Mouse (Mus musculus): ENCODE results near the gene Sppl2b. TPM values are rescaled to one million over a fixed set of nuclear protein-coding genes. Genes with fewer than 3 reads are reported as not detected.

Sppl2b gene
- polyA plus RNA-seq, 1 experiment = 71.5 TPM

DNA sequence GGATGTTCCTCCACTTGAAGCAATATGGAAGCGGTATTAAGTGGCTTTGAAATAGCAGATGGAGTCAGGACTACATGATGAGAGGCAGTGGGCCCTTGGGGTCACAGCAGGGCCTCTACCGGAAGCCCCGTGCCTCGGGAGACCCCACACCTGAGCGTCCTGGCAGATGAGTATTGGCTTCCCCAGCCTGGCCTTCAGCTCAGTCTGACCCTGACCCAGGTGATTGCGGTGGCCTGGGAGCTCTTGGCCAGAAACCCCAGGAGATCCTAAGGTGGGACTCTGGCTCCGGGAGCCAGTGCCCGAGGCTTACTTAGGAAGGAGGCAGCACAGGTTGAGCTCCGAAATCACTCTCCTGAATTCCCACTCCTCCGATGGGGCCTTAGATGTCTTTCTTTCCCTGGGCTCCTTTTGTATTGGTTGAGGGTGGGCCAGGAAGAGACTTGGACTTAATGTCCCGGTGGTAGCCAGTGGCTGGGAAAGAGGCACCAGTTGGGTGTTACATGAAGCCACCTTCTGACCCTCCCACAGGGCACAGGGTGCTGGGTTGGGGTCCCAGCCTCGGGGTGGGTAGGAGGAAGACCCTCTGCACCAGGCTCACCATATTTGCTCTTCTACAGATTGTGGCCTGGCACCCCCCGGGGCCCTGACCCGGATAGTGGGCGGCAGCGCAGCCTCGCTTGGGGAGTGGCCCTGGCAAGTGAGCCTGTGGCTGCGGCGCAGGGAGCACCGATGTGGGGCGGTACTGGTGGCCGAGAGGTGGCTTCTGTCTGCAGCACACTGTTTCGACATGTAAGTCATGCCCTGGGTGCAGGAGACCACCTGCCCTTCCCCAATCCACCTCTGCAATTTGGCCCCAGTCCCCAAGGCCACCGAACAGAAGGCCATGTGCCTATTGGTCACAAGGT lies 41.8 kb downstream of the Sppl2b start:
- DNase-seq (ENCODE audit: low read depth) = no peak

DNA sequence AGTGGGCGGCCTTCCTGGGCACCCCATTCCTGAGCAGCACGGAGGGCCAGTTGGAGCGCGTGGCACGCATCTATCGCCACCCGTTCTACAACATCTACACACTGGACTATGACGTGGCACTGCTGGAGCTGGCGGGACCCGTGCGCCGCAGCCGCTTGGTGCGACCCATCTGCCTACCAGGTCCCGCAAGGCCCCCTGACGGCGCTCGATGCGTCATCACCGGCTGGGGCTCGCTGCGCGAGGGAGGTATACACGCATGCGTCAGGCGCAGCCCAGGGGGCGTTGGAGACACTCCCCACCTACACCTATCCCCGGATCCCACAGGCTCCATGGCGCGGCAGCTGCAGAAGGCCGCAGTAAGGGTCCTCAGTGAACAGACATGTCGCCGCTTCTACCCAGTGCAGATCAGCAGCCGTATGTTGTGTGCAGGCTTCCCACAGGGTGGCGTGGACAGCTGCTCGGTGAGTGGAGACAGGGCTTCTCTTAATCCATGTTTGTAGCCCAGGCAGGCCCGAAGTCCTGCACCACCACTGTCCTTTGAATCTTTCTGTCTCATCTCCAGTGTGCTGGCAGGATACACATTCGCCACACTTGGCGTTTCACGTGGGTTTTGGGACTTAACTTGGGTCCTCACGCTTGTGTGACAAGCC lies 42.9 kb downstream of the Sppl2b start:
- no peak for DNase-seq (ENCODE audit: low read depth)

DNA sequence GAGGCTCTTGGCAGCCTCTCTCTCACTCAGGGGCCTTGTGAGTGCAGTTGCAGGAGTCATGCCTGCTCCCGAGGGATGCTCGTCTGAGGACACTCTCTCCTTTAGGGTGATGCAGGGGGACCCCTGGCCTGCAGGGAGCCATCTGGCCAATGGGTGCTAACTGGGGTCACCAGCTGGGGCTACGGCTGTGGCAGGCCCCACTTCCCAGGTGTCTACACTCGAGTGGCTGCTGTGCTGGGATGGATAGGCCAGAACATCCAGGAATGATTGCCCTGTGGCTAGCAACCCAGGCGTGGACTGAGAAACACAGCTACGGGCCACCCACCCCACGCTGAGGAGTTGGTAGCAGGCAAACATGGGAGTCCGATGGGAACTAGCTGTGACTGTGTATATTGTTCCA lies 44.0 kb downstream of the Sppl2b start:
- no peak for DNase-seq (ENCODE audit: low read depth)

DNA sequence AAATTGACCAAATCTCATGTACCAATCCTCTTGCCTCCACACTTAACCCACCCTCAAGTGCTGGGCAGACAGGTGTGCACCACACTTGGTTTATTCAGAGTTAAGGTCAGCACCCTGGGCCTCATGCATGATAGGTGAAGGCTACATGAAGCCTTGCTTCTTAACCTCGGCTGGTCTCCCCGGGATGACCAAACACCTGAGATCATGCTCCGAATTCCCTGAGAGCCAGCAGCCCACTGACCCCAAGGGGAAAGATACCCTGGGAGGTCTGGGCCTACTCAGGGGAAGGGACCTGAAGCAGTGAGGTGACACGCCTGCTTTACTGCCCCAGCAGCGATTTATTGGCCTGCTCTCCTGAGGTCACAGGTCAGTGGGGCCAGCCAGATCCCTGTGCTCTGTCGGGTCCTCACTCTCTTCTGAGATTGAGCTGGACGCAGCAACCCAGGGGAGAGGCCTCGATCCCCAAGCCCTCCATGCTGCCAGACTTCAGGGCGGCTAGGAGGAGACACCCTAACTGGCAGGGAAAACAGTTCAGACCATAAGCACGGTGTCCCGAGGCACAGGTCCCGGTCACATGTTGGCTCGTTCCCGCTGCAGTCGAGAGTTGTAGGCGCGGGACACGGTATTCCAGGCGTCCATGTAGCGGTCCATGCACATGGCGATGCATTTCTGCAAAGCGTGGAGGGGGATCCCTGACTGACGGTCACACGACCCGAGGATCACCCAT lies 44.7 kb downstream of the Sppl2b start:
- no peak for DNase-seq (ENCODE audit: low read depth)

DNA sequence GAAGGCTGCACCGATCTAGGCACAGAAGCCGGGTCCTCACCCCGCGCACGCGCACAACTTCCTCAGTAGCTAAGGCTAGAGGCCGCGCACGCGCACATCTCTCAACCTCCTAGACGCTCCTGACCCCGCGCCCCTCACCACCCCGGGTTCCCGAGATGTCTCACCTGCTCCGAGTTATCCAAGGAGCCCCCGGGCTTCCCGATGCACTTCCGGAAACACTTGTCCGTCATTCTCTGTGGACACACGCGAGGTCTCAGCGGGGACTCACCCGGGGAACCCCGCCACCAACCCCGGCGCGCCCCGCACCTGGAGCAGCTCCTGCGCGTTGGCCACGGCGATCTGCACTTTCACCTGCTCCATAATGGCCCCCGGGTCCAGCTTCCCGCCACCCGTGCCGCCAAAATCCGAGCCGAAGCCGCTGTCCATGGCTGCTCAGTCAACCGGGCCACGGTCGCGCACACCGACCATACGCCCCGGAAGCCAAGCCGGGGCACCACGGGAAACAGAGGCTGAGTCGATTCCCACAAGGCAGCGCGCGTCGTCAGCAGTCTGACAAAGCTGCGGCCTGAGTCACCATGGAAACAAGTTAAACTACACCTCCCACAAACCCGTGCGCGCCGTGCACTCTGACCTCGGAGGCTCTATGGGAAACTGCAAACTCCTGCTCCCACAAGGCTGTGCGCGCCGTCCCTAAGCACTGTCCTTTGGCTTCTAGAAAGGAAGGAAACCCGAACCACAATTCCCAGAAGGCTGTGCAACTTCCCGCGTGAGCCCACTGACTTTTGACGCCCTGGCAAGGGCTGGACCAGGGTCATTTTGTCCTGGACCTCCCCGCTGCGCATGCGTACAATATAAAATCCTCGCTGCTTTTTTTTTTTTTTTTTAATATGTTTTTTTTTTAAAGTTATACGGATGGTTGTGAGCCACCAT lies 45.5 kb downstream of the Sppl2b start, which contains the start of gene Timm13:
Gene Timm13, minus strand, starts transcription at position 652 of the 930 bp plus-strand sequence.
- DNase-seq (ENCODE audit: low read depth) = peak; percentile 99

DNA sequence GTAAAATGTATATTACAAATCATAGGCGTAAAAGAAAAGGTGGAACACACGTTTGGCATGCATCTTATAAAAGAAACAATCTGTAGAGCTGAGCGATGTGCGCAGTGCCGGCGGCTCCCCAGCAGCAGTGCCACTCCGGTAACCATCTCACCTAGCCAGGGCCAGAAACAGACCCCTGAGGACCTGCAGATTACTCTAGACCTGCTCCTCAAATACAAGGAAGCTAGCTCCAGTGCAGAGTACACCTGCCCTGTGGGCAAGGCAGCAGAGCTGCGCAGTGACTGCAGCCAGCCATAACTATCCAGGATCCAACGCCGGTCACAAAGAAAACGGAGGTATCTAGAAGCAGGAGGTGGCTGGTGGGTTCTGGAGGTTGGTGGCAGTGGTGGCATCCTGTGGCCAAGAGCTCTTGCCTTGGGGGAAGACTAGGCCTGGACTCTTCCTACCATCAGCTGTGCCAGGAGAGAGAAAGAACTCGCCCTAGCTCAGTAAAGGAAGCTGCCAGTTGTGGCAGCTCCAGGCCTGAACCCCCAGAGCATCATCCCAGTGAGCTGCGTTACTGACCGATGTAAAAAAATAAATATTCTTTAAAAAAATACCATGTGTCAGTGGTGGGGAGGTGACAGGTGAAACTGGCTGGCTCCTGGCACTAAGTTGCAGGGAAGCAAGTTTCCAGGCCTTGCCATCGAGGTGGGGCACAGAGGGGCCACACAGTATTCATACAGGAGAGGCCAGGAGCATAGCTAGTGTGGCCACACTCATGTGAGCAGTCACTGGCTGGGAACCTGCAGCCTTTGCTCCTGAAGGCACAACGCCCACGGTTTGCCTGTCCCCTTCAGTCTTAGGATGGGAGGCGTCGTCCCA lies 46.6 kb downstream of the Sppl2b start:
- DNase-seq (ENCODE audit: low read depth) = no peak

DNA sequence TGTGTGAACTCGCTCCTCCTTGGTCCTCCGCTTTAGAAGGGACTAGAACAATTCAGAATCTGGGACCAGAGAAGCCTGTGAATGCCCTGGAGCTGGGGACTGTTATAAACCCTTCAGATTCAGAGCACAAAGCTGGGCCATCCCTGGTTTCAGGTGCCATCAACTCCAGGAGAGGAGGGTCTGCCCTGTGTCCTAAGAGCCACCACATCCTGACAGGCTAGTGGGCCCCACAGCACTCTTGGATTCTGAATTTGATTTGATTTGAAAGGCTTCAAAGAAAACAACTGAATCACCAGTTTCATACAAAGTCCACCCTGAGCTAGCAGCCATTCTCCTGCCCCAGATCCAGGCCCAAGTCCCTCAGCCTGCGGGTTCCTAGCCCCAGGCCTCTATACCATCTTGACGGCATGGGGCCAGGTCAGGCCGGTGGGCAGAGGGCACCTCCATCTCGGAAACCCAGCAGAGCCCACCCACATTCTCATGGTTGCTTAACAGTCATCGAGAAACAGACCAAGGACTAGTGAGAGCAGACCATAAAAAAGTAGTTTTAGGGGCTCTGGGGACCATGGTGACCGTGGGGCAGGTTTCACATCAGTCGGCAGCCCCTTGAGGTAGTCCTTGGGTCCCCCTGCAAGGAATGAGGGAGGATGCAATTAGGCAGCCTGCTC lies 47.3 kb downstream of the Sppl2b start:
- DNase-seq (ENCODE audit: low read depth) = no peak

DNA sequence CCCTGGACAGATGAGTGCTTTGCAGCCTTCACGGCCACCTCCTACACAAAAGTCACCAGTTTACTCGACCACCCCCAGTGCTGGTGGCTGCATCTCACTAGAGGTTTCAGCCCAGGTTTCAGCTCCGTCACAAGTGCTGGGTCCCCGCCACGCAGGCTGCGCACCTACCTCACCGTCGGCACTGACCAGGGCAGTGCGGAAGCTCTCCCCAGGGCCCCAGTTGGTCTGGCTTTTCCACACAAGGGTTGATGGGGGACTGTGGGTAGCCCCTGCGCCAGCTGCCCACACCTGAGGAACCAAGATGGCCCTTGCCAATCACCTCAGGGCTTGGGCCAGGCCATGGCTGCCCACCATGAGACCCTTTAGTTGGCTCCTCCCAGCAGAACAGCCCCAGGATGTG lies 48.2 kb downstream of the Sppl2b start:
- DNase-seq (ENCODE audit: low read depth) = no peak

DNA sequence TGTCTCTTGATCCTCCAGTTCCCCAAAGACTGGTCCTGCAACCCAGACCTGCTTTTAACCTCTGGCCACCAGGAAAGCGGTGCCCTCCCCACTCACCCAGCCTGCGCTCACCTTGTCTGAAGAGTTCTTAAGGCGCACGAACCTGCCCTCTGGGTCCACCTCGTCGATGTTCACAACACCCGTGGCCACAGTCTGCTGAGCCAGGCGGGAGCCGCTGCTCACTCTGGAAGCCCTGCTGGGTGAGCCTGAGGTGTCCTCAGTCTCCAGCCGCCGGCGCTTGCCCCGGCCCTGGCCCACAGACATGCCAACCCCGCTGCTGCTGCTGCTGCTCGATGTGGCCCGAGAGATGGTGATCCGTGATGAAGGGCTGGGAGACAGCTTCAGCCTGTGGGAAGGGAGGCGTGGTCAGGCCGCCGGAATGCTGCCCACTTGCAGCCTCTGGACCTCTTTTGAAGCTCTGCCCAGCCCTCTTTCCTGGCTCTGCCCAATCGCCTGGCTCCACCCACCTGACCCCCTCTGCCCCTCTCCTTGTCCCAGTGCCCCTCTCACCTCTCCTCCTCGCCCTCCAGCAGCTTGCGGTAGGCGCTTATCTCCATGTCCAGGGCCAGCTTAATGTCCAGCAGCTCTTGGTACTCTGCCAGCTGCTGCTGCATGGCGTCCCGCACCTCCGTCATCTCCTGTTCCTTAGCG lies 49.1 kb downstream of the Sppl2b start:
- no peak for DNase-seq (ENCODE audit: low read depth)

DNA sequence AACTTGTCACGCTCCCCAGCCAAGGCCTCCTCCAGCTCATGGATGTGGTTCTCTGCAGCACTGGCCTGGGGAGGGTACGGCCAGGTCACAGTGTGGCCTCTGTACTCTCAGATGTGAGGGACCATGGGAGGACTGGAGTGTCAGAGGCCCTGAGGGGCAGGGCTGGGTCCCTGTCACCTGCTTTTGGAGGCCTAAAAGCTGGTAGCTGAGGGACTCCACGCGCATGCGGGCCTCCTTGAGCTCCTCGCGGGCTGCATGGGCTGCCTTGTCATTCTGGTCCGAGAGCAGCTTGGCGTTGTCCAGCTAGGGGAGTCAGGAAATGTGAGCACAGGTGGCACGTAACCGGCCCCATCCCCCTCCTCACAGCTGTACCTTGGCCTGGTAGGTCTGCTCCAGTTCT lies 49.6 kb downstream of the Sppl2b start:
- DNase-seq (ENCODE audit: low read depth) = no peak

DNA sequence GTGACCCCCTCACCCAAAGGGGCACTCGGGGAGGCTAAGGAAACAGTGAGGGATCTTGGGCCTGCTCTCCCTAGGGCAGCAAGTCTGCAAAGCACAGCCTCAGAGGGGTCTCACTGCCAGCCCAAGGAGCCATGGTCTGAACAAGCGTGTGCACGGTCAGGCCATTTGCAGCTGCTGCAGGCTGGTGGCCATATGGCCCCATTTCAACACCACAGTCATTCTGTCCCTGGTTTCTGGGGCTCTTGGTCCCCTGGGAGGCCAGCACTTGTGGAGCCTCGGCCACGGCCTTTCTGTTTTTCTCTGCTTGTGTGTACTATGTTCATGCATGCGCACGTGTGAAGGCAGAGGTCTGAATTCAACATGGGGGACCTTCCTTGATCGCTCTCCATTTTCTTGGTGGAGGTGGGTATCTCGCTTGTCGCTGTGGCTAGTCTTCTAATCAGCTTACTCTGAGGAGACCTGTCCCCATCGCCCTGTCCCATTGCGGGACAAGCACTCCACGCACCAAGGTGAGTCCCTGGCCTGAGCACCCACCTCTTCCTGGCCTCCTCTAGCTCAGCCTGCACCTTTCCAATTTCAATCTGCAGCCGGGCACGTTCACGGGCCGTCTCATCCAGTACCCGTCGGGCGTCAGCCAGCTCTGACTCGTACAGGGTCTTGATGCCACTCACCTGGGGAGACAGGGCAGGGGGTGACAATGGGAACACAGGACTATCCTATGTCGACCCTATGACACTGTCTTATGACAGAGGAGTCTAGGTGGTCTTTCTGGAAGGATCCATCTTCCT lies 54.5 kb downstream of the Sppl2b start:
- no peak for DNase-seq (ENCODE audit: low read depth)

DNA sequence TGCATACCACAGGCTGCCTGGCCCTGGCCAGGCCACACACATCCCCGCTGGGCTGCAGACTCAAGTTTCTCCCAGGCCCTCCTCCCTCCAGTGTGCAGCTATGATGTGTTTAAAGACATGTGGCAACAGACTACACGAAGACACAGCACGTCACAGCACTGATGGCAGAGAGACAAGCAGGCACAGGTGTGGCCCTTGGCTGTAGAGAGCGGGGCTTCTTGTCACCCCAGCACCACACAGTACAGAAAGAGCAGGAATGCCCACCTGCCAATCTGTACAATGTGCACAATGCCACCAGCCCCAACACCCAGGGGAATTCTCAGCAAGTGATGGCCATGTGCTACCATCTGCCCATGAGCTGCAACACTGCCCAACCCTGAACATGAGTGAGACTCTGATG lies 56.3 kb downstream of the Sppl2b start:
- no peak for DNase-seq (ENCODE audit: low read depth)

DNA sequence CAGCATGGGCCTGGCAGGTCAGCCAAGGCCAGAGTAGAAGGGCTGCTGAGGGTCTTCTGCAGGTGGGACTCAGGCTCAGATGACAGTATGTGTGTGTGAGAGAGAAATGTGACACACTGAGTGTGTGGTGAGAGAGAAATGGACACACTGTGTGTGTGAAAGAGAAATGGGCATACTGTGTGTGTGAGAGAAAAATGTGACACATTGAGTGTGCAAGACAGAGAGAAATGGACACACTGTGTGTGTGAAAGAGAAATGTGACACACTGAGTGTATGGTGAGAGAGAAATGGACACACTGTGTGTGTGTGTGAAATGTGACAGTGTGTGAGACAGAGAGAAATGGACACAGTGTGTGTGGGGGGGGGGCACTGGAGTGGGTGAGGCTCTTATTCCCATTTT lies 56.8 kb downstream of the Sppl2b start:
- no peak for DNase-seq (ENCODE audit: low read depth)

DNA sequence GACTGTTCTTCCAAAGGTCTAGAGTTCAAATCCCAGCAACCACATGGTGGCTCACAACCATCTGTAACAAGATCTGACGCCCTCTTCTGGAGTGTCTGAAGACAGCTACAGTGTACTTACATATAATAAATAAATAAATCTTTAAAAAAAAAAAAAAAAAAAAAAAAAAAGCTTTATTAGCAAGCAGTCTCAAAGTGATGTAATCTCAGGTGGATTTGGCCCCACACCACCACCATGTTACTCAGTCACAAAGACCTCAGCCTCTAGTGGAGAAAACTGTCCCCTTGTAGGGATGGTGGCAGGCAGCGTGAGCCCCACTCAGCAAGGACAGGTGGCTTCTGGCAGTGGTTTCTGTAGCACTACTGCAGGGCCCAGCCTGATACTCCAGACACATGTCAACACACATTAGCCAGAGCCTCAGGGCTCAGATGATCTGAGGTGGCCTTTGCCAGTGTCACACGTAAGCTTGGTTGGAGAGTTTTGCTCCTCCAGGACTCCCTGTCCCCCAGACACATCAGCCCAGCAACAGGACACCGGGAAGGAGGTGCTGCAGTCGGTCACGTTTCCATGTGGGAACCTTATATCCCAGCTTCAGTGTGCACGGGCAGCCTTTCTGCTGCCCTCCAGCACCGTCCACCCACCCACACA lies 58.4 kb downstream of the Sppl2b start:
- no peak for DNase-seq (ENCODE audit: low read depth)

DNA sequence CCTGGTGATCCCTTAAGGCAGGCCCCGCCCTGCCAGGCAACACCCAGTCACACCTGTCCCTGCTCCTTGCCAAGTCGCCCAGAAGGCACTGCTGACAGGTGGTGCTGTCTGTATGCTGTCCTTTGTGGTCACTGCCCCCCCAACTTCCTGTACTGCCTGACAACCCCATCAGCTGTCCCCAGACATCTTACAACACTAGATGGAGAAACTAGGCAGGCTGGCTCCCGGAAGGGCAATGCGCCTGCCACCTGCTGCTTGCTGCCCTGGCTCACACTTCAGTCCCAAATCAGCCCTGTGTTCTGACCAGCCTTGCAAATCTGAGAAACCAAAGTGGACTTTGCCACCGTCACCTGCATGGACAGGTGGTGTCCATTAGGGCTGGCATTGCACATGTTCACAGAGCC lies 59.2 kb downstream of the Sppl2b start:
- DNase-seq (ENCODE audit: low read depth) = no peak

DNA sequence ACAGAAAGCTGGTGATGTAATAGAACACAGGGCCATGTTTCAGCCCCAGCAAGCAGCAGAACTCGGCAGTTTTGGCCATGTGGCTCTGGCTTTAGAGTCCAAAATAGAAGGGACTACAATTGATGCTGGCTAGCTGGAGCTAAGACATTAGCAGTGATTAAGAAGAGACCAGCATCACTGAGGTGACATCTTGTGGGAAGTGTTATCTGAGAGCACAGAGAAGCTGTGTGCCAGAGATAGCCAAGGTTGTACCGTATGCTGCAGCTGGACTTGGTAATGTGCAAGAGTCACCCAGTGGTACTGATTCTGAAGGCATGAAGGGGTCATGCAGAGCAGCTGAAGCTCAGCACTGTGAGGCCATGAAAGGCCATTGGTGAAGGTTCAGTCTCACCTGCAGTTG lies 60.2 kb downstream of the Sppl2b start:
- DNase-seq (ENCODE audit: low read depth) = no peak

DNA sequence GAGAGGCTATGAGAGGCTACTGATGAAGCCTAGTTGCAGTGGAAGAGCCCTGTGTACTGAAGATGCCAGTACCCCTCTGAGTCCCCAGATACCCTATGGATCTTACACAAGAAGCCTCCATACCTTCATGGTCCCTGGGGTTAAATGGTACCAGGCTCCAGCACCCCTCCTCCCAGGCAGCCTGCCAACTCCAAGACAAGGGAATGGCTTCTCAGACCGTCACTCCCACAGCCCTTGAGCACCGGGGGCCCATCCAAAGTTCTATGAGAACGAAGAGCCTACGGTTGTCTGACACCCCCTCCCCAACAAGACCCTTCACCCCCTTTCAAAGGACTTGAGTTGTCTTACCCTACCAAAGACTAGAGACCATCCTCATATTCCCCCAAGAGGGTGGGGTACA lies 60.7 kb downstream of the Sppl2b start:
- DNase-seq (ENCODE audit: low read depth) = no peak

DNA sequence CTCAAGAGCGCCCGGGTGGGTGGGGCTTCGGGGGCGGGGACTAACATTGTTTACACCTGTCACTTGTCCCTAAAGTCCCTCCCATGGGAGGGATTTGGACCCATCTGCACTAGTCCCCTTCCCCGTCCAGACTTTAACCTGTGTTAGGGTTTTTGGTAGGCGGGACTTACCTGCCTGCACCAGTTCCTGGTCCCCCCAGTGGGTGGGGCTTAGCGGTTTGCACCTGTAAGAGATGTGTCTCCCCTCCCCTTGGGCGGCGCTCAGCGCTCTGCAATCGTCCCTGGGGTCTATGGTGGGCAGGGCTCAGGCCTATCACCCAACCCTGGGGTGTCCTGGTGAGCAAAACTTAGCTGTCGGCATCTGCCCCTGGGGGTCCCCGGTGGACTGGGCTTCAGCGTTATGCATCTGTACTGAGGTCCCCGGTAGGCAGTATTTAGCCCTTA lies 62.3 kb downstream of the Sppl2b start:
- no peak for DNase-seq (ENCODE audit: low read depth)
